Mouse (Mus musculus): ENCODE data around the gene Olfr1368. TPM values are rescaled to one million over a fixed set of nuclear protein-coding genes. Genes with fewer than 3 reads are reported as not detected.
"Not testable (repeated sequence)": the region's sequence is repeated elsewhere in the genome, so short reads cannot be mapped to it uniquely, and the experiment has no call there.

The Olfr1368 gene
- polyA plus RNA-seq, 1 experiment from 2014 or later: not detected

DNA sequence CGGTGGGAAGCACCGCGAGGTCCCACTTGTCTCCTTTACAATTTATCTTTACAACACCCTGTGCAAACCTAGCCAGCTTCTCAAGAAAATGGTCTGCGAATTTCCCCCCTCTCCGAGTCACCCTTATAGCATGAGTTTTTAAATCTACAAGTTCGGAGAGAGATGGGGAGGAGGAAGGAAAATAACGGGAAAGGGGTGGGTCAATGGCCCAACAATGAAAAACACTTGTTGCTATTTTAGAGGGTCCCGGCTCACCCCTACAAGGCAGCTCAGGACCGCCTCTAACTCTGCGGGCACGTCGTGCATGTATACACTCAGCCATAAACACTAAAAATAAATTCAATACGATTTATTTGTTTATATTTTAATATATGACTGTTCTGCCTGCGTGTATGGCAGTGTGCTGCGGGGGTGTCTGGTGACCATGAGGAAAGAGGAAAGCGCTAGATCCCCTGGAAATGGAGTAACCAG is 14.4 kb upstream of the Olfr1368 start:
- WGBS: under 1% methylated on average over 16 of the region's 16 CpGs
- ATAC-seq (replicated peaks; ENCODE audit: extremely low read depth, insufficient read depth, low FRiP score): no peak; the same call in 1 of the 2 replicates
- H3K27ac ChIP-seq (ENCODE audit: low read length): peak overlapping the region; percentile 73

DNA sequence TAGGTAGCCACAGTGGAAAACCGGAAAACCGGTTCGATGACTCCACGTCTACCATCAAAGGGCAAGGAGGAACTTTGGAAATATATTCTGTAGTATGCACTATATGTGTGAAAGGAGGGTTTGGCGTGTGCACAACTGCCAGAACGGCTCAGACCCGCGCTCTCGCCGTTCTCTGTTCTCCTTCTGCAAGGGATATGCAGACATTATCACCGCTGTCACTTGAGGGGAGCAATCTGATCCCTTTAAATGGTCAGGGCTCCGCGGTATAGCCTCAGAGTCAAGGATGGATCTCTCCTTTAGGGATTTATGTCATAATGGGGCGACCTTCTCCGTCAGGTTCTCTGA is 13.8 kb upstream of the Olfr1368 start:
- Histone ChIP-seq H3K27ac (ENCODE audit: low read length) (peak overlapping the region; percentile 66), H3K4me3 (ENCODE audit: low read length) (peak overlapping the region; percentile 91), H3K27me3 (ENCODE audit: control insufficient read depth, insufficient read depth, low read length) (no peaks in the 10 kb centered on the region), H3K9me3 (replicated peaks; ENCODE audit: control insufficient read depth, low read length) (no peaks in the 10 kb centered on the region), H3K4me2 (ENCODE audit: low read depth, low read length) (peak overlapping the region; percentile 92), H3K36me3 (ENCODE audit: control insufficient read depth, insufficient read depth) (no peaks in the 10 kb centered on the region), H3K4me1 (ENCODE audit: control insufficient read depth, insufficient read depth, low read length) (peaks cover 6% of the 10 kb centered on the region), H3K9ac (ENCODE audit: low read length) (peak overlapping the region; percentile 77)
- no peak for ATAC-seq (replicated peaks; ENCODE audit: extremely low read depth, insufficient read depth, low FRiP score)
- WGBS: under 1% methylated on average over 15 of the region's 15 CpGs

More for the DNA sequence above, 14.4 kb upstream of the Olfr1368 start:
- no peaks in the 10 kb centered on the region for H3K9me3 ChIP-seq (replicated peaks; ENCODE audit: control insufficient read depth, low read length)
- peak overlapping the region; percentile 92 for H3K4me2 ChIP-seq (ENCODE audit: low read depth, low read length)
- no peaks in the 10 kb centered on the region for H3K27me3 ChIP-seq (ENCODE audit: control insufficient read depth, insufficient read depth, low read length)
- peaks cover 6% of the 10 kb centered on the region for H3K4me1 ChIP-seq (ENCODE audit: control insufficient read depth, insufficient read depth, low read length)
- no peaks in the 10 kb centered on the region for H3K36me3 ChIP-seq (ENCODE audit: control insufficient read depth, insufficient read depth)
- peak overlapping the region; percentile 91 for H3K4me3 ChIP-seq (ENCODE audit: low read length)
- peak overlapping the region; percentile 77 for H3K9ac ChIP-seq (ENCODE audit: low read length)

DNA sequence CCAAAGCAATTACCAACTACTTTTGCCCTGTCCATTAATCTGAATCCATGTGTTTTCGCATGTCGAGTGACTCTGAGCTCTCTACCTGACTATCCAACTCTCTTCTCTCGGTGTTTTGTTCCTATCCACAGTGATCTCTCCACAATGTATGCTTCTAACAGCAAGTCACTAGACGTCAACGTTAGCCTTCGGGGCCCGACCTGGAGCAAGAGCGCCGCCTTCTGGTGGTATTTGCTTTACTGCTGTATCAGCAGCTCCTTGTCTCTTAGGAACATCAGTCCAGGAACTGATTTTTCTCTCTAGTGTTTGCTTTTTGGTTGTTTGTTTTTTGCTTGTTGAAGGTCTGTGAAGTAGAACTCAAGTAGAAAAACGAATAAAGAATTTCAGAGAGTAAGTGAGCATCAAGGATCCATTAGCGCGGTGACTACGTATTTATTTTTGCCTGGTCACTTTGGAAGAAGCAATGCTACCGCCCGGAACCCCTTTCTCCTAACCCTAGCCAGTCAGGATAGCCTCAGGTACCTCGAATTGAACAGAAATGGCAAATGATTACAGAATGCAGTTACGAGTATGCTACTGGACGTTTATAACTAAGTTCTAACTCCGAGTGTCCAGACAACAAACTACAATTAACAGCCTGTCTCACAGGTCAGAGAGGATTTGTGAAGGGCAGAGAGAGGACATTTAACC is 13.3 kb upstream of the Olfr1368 start:
- Histone ChIP-seq H3K27ac (ENCODE audit: low read length) (peak overlapping the region; percentile 66), H3K36me3 (ENCODE audit: control insufficient read depth, insufficient read depth) (no peaks in the 10 kb centered on the region), H3K9me3 (replicated peaks; ENCODE audit: control insufficient read depth, low read length) (no peaks in the 10 kb centered on the region), H3K9ac (ENCODE audit: low read length) (peak overlapping the region; percentile 77), H3K4me3 (ENCODE audit: low read length) (peak overlapping the region; percentile 91), H3K4me1 (ENCODE audit: control insufficient read depth, insufficient read depth, low read length) (peaks cover 6% of the 10 kb centered on the region), H3K27me3 (ENCODE audit: control insufficient read depth, insufficient read depth, low read length) (no peaks in the 10 kb centered on the region), H3K4me2 (ENCODE audit: low read depth, low read length) (peak overlapping the region; percentile 92)
- under 1% methylated on average over 19 of the region's 19 CpGs for WGBS
- peak; percentile 37; the same call in 1 of the 2 replicates for ATAC-seq (replicated peaks; ENCODE audit: extremely low read depth, insufficient read depth, low FRiP score)

DNA sequence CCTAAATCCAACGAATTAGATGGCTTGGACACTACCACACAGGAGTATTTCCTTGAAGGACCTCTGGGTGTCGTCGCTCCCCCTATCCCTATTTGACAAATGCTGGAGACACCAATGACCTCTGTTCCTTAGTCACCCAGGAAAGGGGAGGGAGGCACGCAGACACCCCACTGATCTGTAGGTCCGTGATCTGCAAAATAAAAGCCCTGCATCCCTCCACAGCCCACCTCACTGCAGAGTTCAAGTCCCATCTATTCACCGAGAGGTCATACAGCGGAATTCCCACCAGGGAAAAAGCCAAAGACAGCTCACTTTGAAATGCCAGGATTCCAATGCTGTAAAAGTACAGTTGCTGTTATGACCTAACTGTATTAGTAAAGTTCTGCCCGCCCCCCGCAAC is 12.4 kb upstream of the Olfr1368 start:
- no peak for ATAC-seq (replicated peaks; ENCODE audit: extremely low read depth, insufficient read depth, low FRiP score)
- Histone ChIP-seq H3K4me3 (ENCODE audit: low read length) (peak overlapping the region; percentile 91), H3K9ac (ENCODE audit: low read length) (no peak overlapping the region), H3K4me2 (ENCODE audit: low read depth, low read length) (peak overlapping the region; percentile 92), H3K36me3 (ENCODE audit: control insufficient read depth, insufficient read depth) (no peaks in the 10 kb centered on the region), H3K4me1 (ENCODE audit: control insufficient read depth, insufficient read depth, low read length) (peaks cover 6% of the 10 kb centered on the region), H3K27ac (ENCODE audit: low read length) (no peak overlapping the region), H3K27me3 (ENCODE audit: control insufficient read depth, insufficient read depth, low read length) (no peaks in the 10 kb centered on the region), H3K9me3 (replicated peaks; ENCODE audit: control insufficient read depth, low read length) (no peaks in the 10 kb centered on the region)
- 11% methylated on average over 9 of the region's 9 CpGs for WGBS

DNA sequence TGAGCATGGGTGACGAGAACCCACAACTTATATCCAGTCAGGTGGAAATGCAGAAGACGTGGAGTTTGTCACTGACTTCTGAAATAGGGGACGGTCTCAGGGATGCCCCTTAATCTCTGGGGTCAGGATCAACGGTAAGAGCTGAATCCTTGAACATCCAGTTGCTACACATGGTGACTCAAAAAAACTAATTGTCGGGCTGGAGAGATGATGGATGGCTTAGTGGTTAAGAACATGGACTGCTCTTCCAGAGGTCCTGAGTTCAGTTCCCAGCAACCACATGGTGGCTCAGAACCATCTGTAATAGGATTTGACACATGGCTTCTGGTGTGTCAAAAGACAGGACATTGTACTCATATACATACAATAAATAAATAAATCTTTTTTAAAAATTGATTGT is 10.2 kb upstream of the Olfr1368 start:
- no peak for ATAC-seq (replicated peaks; ENCODE audit: extremely low read depth, insufficient read depth, low FRiP score)
- 75% methylated on average over 5 of the region's 5 CpGs for WGBS

DNA sequence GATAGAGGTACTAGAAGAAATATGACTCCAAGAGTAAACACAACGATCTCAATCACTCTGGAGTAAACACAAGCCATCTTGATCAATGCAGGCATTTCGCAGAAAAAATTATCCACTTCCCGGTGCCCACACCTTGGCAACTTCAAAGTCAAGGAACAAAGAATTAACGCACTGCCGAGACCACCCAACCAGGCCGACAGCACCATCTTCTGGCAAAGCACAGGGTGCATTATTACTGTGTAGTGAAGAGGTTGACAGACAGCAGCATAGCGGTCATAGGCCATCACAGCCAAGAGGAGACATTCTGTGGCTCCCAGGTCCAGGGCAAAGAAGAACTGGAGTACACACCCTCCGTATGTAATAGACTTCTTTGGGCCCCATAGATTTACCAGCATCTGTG is 3.2 kb downstream of the Olfr1368 start:
- Histone ChIP-seq H3K4me1 (ENCODE audit: control insufficient read depth, insufficient read depth, low read length) (no peaks in the 10 kb centered on the region), H3K4me3 (ENCODE audit: low read length) (no peak overlapping the region), H3K9me3 (replicated peaks; ENCODE audit: control insufficient read depth, low read length) (no peaks in the 10 kb centered on the region), H3K27me3 (ENCODE audit: control insufficient read depth, insufficient read depth, low read length) (no peaks in the 10 kb centered on the region), H3K4me2 (ENCODE audit: low read depth, low read length) (no peak overlapping the region), H3K36me3 (ENCODE audit: control insufficient read depth, insufficient read depth) (no peaks in the 10 kb centered on the region), H3K27ac (ENCODE audit: low read length) (no peak overlapping the region), H3K9ac (ENCODE audit: low read length) (no peak overlapping the region)
- 26% methylated on average over 8 of the region's 8 CpGs for WGBS
- no peak for ATAC-seq (replicated peaks; ENCODE audit: extremely low read depth, insufficient read depth, low FRiP score)

More for the DNA sequence above, 10.2 kb upstream of the Olfr1368 start:
- Histone ChIP-seq H3K27me3 (ENCODE audit: control insufficient read depth, insufficient read depth, low read length) (no peaks in the 10 kb centered on the region), H3K27ac (ENCODE audit: low read length) (no peak overlapping the region), H3K4me1 (ENCODE audit: control insufficient read depth, insufficient read depth, low read length) (peaks cover 3% of the 10 kb centered on the region; the same call in 1 of the 2 replicates), H3K4me3 (ENCODE audit: low read length) (no peak overlapping the region), H3K4me2 (ENCODE audit: low read depth, low read length) (no peak overlapping the region), H3K9me3 (replicated peaks; ENCODE audit: control insufficient read depth, low read length) (no peaks in the 10 kb centered on the region), H3K36me3 (ENCODE audit: control insufficient read depth, insufficient read depth) (no peaks in the 10 kb centered on the region), H3K9ac (ENCODE audit: low read length) (no peak overlapping the region)

DNA sequence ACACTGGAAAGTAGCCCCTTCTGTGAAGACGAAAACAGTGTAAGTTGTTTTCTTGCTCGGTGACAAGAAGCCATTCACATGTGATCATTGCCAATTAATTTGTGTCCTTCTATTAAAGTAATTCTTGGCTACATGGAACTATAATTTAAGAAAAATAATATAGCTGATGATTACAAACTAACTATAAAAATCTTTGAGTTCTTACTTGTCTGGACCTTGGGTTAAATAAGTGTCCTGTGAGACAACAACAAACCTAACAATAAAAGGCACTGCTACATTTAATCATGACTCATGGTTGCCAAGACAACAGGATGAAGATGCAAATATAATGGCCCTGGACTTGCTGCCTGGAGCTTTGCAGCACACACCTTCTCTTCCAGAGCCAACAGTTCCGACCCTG is 16.3 kb downstream of the Olfr1368 start, which contains the start of gene Olfr263:
TSS of gene Olfr263 (plus strand) at position 301 of the 400 bp plus-strand sequence.
- not testable (repeated sequence) for H3K27ac ChIP-seq (ENCODE audit: low read length); H3K4me3 ChIP-seq (ENCODE audit: low read length); H3K9me3 ChIP-seq (replicated peaks; ENCODE audit: control insufficient read depth, low read length); H3K27me3 ChIP-seq (ENCODE audit: control insufficient read depth, insufficient read depth, low read length); H3K4me2 ChIP-seq (ENCODE audit: low read depth, low read length); ATAC-seq (replicated peaks; ENCODE audit: extremely low read depth, insufficient read depth, low FRiP score); H3K4me1 ChIP-seq (ENCODE audit: control insufficient read depth, insufficient read depth, low read length); H3K9ac ChIP-seq (ENCODE audit: low read length); H3K36me3 ChIP-seq (ENCODE audit: control insufficient read depth, insufficient read depth)
- WGBS: 79% methylated on average over 3 of the region's 3 CpGs

DNA sequence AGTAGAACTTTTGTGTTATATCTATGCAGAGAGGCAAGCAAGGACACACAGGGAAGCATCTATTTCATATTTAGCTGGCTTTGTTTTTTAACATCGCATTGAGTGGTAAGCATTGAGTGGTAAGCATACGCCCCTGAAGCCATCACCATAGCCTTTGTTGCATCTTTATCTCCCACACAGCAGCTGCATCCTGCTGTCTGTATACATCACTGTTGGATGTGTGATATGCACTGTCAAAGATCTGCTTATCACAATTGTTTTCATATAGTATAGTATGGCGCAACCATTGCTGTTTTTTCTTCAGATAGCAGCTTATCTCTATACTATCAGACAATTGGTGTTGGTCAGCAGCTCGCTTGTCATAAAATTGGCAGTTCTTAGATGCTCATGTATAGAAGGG is 31.5 kb downstream of the Olfr1368 start:
- WGBS: 56% methylated on average over 4 of the region's 4 CpGs
- no peak for ATAC-seq (replicated peaks; ENCODE audit: extremely low read depth, insufficient read depth, low FRiP score)
- Histone ChIP-seq H3K9ac (ENCODE audit: low read length) (no peak overlapping the region), H3K4me1 (ENCODE audit: control insufficient read depth, insufficient read depth, low read length) (no peaks in the 10 kb centered on the region), H3K27me3 (ENCODE audit: control insufficient read depth, insufficient read depth, low read length) (no peaks in the 10 kb centered on the region), H3K27ac (ENCODE audit: low read length) (no peak overlapping the region), H3K4me3 (ENCODE audit: low read length) (no peak overlapping the region), H3K36me3 (ENCODE audit: control insufficient read depth, insufficient read depth) (no peaks in the 10 kb centered on the region), H3K4me2 (ENCODE audit: low read depth, low read length) (no peak overlapping the region), H3K9me3 (replicated peaks; ENCODE audit: control insufficient read depth, low read length) (no peaks in the 10 kb centered on the region)

DNA sequence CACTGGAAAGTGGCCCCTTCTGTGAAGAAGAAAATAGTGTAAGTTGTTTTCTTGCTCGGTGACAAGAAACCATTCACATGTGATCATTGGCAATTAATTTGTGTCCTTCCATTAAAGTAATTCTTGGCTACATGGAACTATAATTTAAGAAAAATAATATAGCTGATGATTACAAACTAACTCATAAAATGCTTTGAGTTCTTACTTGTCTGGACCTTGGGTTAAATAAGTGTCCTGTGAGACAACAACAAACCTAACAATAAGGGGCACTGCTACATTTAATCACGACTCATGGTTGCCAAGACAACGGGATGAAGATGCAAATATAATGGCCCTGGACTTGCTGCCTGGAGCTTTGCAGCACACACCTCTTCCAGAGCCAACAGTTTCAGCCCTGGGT is 34.5 kb downstream of the Olfr1368 start, which contains the start of gene Olfr1369-ps1:
TSS of gene Olfr1369-ps1 (plus strand) at position 301 of the 400 bp plus-strand sequence.
- H3K9me3 ChIP-seq (replicated peaks; ENCODE audit: control insufficient read depth, low read length); H3K36me3 ChIP-seq (ENCODE audit: control insufficient read depth, insufficient read depth); H3K27ac ChIP-seq (ENCODE audit: low read length); H3K4me3 ChIP-seq (ENCODE audit: low read length); H3K4me1 ChIP-seq (ENCODE audit: control insufficient read depth, insufficient read depth, low read length); H3K27me3 ChIP-seq (ENCODE audit: control insufficient read depth, insufficient read depth, low read length); H3K9ac ChIP-seq (ENCODE audit: low read length); H3K4me2 ChIP-seq (ENCODE audit: low read depth, low read length); ATAC-seq (replicated peaks; ENCODE audit: extremely low read depth, insufficient read depth, low FRiP score): not testable (repeated sequence)
- 78% methylated on average over 3 of the region's 3 CpGs for WGBS

Measured in heart, embryonic 16.5 days (tissue).